Mouse (Mus musculus): ENCODE data around the gene Efcab14.
A peak's percentile ranks its signal among the peaks of the same experiment; 100 is the strongest.

DNA sequence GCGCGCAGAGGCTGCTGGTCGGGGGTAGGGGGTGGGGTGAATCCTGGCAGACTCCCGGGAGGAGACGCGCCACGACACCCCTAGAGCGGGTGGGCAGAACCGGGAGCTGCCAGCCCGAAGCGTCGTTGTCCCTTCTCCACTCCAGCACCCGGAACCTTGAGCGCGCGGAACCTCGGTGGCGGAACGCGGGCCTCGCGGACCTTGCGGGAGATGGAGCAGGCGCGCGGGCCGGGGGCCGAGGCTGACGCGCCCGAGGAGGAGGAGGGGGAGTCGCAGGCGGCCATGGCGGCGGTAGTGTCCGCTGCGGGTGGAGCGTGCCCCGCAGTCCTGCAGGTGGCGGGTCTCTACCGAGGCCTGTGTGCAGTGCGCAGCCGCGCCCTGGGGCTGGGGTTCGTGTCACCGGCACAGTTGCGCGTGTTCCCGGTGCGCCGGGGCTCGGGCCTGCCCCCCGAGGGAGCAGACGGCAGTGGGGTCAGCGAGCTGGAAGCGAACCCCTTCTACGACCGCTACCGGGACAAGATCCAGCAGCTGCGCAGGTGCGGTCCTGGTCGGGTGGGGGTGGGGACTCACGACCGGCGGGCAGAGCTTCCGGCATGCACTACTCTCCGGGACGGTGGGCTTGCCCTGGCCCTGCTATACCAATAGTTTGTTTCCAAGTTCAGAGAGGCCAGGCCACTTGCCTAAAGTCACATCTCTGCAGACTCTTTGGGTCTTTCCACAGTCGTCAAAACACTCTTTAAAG is 47.4 kb downstream of the Efcab14 start, which contains the start of gene Atpaf1:
- TF ChIP-seq CTCF (IDR thresholded peaks at IDR 0.05; ENCODE audit: borderline replicate concordance, insufficient read depth, low read length) (no peak), POLR2A (IDR thresholded peaks at IDR 0.05; ENCODE audit: low read depth, low read length) (peak; percentile 61; the same call in 1 of the 2 replicates)

All from embryonic fibroblast, embryonic 13.5 days (primary cell).